Mouse (Mus musculus) Muller cell, postnatal 12 days (primary cell): Measurements from ENCODE around the gene Gm20605.
"Not testable (repeated sequence)": the region's sequence is repeated elsewhere in the genome, so short reads cannot be mapped to it uniquely, and the experiment has no call there.

Experiments used
- DNase-seq: peaks from one replicate; pipeline ENCODE4 v3.0.0-alpha.2; 2015; ENCODE audit errors: inconsistent ontology term

Gene Gm20605

DNA sequence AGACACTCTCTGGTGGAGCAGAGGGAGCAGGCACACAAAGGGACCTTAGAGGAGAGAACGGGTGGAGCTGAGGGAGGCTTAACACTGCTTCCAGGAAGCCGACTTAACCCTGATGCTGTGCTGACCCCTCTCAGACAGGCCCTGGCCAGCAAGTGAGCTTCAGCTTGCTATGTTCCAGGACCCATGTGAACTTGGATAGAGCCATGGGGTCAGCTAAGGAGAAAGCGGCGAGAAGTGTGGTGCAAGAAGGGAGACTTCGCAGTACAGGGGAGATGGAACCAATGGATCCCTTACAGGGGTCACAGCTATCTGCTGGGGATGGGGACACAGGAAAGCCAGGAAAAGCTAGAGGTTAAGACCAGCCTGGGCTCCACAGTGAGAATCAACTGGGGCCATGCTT lies 15.9 kb upstream of the Gm20605 start:
- no peak for DNase-seq

DNA sequence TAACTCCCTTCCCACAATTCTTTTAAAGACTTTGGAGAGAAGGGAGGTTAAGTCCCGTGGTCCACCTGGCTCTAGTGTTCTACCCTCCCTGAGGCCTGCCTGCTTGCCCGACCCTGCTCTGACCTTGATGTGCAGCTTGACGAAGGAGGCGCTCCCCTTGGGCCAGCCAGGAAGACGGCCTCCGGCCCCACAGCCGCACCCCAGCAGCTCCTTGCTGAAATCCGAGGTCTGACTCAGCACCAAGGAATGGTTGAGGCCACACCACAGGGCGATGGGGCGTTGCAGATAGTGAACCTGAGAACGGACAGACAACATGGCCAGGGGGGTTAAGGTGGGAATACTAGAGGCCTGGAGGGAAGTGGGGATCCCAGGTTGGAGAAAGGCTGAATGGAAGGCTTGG lies 15.4 kb upstream of the Gm20605 start, which contains the start of gene Pcolce:
Pcolce (minus strand) TSS at position 235 of the 400 bp plus-strand sequence.
- DNase-seq: peak; percentile 47

DNA sequence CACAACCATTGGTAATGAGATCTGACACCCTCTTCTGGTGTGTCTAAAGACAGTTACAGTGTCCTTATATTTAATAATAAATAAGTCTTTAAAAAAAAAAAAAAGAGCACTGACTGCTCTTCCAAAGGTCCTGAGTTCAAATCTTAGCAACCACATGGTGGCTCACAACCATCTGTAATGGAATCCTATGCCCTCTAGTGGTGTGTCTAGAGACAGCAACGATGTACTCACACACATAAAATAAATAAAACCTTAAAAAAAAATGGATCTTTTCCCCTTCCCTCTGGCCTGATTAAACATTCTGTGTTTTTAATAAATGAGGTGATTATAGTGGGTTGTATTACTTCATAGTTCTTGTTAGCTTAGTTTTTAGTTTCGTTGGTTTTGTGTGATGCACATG lies 14.1 kb upstream of the Gm20605 start:
- not testable (repeated sequence) for DNase-seq

DNA sequence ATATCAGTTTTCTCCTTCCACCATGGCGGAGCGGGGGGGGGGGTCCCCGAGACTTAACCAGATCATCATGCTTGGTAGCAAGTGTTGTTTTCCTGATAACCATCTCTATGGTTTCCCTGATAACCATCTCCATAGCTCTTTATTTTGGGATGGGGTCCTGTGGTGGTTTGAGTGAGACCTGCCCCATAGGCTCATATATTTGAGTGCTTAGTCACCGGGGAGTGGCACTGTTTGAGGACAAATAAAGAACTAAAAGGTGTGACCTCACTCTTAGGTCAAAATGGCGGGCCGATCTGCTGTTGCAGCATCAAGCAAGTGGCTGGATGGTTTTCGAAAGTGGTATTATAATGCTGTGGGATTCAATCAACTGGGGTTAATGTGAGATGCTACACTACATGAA lies 13.6 kb upstream of the Gm20605 start:
- DNase-seq: no peak

DNA sequence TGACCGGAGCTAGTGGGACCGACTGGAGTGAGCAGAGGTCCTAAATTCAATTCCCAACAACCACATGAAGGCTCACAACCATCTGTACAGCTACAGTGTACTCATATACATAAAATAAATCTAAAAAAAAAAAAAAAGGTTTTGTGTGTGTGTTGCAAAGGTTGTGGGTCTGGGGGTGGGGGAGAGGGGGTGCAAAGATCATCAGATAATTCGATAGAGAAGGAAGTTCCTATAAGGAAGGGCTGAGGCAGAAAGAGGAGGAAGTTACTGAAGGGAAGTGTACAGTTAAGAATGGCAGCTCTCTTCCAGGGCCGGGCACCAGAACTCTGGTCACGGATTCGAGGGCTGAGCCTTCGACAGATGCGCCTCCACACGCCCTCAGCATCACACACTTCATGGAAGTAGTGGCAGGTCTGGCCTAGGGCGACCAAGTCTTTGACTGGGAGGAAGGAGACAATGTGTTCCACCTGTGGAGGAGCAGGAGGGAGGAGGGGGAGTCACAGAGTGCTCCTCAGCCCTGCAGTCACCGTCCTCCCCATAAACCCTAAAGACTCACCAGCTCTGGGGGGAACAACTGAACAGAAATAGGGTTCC lies 4.9 kb upstream of the Gm20605 start:
- DNase-seq: no peak

DNA sequence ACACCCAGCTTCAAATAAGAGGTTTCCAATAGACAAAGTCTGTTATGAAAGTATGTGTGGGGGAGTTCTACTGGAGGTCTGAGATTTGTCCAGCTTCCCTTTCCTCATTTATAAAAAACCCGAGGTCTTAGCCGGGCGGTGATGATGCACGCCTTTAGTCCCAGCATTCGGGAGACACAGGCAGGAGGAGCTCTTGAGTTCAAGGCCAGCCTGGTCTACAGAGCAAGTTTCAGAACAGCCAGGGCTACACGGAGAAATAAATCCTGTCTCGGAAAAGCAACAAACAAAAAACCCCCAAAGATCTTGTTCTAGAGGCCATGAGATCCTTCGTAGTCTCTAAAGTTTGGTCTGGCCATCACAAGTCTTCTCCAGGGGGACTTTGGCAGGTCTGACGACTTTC lies 984 bp upstream of the Gm20605 start:
- DNase-seq: no peak

DNA sequence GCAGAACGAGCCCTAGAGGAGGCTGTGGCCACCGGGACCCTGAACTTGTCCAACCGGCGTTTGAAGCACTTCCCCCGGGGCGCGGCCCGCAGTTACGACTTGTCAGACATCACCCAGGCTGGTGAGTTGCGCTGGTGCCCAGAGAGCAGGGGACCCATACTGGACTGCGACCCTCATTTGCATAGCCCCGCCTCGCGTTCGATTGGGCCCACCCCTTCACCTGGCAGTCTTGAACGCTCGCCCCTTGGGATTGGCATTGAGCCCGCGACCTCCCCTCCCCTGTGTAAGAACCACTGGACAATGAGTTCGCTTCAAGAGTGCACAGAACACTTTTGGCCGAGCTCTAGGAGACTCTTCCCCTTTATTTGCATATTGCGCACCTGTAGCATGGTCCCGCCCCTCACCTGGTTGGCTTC lies 339 bp downstream of the Gm20605 start:
- DNase-seq: no peak

DNA sequence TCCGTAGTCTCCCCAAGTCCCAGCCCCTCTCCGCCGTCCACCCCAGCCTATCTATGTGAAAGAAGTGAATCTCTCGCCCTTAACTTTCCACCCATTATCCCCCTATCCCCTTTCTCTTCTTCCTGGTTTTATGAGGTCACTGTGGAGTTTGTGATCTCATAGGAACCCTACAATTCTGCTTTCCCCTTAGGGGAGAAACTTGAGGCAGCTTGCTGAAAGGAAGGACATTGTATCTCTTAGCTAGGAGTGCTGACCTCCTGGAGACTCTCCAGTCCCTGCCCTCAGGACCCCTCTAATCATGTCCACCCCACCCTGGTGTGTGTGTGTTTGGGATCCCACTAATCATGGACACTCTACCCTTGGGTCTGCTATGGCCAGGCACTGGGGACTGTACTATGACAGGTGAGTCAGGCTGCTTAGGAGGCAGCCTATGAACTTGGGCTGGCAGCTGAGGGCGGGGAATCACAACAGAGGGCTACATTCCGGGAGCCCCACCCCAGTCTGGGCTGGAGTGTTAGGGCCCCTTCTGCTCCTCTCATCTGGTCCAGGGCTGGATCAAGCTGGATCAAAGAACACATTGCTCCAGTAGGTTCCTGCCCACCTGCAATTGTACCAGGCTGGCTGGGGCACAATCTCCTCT lies 1.1 kb downstream of the Gm20605 start:
- DNase-seq: no peak

DNA sequence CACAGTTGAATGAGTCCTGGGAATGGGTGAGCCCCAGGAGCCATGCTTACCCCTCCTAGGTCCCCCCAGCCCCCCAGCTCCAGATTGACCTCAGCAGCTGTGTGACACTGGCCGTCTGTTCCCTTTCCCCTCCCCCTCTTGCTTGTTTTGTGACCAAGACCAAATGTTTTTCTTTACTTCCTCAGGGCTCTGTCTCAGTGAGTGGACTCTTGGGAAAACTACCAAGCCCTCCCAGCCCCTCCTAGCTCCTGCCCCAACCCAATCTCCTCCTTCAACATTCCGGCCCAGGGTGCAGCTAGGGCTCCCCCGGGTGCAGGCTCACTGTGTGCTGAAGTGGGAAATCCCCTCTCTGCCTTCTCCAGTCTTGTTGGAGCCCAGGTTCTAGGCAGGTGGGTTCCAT lies 1.6 kb downstream of the Gm20605 start:
- DNase-seq: no peak

DNA sequence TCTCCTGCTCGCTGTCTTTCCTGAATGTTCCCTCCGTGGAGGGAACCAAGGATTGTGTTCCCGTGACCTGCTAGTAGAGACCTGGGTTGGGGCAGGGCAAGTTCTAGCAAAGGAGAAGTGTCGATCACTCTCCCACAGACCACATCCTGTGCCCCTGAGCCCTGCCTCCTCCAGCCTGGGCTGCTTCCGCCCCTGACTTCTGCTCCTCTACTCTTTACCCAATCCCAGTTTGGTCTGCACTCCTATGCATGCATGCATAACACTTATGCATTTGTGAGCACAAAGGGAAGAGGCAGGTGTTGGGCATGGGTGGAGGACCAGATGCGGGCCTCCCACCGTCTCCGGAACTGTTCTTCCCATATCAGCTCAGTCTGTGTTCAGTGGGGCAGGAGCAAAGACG lies 2.2 kb downstream of the Gm20605 start:
- no peak for DNase-seq

DNA sequence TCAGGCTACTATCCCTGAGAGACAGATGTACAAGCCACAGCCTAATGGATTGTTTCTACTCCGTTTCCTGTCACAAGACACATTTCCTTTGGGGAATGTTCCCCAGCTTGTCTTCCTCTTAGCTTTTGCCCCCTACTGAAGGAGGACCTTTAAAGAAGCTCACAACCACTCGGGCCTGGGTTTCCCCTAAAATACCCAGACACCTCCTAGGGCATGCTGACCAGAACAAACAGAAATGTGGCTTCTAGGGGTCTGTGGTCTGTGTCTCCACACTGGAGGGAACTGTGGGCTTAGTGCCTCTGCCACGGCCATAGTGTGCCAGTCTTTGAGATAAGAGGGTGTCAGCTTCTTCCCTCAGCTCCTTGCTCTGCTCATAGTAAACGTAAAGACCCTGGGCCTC lies 2.6 kb downstream of the Gm20605 start:
- DNase-seq: no peak

DNA sequence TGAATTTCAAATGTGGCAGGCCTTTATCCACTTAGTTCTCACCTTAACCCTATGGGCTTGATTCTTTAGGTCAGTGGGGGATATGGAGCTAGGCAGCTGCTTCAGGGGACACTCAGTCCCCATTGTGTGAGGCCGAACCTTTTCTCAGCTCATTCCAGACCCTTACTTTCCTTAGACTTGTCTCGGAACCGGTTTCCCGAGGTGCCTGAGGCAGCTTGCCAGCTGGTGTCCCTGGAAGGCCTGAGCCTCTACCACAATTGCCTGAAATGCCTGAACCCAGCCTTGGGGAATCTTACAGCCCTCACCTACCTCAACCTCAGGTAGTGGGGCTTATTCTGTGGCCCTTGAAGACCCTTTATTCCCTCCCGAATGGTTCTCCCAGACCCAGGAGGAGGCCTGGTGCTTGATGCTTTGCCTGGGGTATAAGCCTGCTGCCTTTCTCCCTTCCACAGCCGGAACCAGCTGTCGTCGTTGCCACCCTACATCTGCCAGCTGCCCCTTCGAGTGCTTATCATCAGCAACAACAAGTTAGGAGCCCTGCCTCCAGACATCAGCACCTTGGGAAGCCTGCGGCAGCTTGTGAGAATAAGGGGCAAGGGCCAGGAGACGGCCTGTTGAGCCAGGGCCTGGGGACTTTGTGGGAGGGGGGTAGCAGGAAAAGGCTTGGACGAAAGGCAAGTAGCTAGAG lies 4.6 kb downstream of the Gm20605 start:
- no peak for DNase-seq

DNA sequence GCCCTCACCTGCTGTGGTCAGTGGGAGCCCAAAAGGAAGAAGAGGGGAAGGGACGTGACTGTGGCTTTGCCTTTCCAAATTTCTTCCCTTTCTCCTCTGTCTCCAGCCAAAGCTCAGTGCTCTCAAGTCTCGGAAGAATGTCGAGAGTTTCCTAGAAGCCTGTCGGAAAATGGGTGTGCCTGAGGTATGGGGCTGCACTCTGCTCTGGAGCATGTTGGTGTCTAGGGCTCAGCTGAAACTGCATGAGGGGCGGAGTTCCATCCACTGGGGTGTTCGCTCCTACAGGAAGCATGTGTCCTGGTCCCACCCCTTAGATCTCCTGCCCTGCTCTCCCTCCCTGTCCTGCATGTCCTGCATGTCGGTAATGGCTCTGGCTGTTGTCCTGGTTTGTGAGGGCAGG lies 10.5 kb downstream of the Gm20605 start:
- no peak for DNase-seq

DNA sequence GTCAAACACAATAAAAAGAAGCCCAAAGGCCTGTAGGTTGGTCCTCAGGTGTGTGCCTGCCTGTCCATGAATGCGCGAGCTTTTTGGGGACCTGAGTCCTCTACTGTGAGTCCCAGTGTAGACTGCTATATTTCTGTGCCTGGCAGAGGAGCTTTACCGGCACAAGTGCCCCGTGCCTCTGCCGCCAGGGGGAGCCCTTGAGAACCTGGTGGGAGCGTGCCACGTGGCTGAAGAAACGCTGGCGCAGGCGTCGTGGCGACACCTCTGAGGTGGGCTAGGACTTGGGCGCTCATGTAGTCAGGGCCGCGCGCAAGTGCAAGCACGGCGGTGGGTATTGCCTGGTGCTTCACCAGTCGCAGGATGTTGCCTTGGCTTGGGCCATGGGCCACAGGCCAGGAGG lies 12.1 kb downstream of the Gm20605 start, which contains the start of gene Sap25:
Sap25 (plus strand) TSS at position 281 of the 400 bp plus-strand sequence.
- DNase-seq: no peak

DNA sequence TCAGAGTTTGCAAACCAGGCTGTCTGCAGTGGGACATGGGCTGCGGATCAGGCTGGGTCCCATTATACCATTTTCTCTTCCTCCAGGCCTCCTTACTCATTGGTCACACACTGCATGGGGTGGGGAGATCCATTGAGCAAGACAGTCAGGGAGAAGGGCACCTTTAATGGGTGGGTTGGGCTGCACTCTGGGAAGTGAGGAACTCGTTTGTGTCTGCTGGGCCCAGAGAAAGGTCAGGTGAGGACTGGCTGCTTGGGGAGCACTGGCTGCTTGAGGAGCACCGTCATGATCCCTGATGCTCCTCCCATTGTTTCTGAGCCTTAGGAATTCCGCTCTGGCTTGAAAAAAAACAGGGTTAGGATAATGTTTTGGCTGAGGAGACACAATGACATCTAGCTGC lies 13.9 kb downstream of the Gm20605 start:
- no peak for DNase-seq

DNA sequence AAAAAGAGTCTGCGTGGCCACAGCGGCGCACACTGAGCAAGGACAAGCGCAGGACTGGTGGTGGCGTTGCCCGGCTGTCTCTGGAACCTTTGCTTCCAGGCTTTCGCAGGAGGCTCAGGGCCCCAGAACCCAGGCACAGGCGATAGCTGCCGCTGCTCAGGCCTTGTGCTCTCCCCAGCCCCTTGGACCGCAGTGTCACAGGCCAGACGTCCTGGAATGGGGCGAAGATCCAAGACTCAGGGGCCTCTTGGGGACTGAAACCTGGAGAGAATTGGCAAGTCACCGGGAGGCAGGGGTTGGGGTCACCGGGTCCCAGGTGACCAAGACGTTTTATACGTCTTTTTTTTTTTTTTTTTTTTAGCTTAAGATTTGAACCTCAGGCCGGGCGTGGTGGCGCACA lies 15.5 kb downstream of the Gm20605 start:
- no peak for DNase-seq

DNA sequence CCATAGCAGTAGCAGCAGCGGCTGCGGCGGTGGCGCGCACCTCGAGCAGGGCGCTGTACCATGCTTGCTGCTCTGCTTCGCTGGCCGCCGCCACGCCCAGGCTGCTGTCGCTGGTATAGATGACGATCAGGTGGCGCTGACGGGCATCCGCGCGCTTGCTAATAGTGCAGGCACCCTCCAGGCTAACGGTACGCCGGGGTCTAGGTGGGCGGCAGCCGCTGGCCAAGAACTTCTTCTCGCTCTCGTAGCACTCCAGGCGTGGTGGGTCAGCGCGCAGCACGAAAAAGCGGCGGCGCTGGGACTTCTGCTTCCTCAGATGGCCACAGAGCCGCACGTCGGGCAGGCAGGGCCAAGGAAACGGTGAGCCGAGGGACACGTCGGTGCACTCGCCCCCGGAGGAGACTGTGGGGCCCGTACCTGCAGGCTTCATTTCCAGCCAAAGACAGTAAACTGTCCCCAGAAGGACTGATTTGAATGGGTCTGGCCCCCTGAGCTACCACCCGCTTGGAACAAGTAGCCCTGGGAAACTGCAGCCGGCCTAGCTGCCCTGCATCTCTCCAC lies 16.2 kb downstream of the Gm20605 start:
- no peak for DNase-seq

DNA sequence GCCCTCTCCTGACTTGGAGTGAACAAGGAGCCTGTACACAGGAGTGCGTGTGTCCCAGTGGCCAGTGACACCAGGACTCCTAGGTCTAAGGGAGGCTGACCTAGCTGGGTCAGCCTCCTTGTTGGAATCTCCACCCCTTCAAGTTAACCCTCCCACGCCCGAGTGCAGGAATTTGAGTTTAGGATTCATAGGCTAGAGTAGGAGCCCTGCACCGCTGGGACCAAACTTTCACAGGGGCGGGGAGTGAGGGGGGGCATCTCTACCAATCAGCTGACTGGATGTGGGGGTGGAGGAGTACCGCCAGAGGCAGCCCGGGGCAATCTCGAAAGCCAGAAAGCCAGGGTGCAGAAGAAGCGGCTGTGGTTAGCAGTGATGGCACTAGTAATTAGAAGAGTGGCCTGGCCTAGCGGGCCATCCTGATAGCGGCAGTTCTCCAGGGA lies 16.7 kb downstream of the Gm20605 start, which contains the start of gene Irs3:
Irs3 (minus strand) TSS at position 63 of the 440 bp plus-strand sequence.
- peak; percentile 42 for DNase-seq

DNA sequence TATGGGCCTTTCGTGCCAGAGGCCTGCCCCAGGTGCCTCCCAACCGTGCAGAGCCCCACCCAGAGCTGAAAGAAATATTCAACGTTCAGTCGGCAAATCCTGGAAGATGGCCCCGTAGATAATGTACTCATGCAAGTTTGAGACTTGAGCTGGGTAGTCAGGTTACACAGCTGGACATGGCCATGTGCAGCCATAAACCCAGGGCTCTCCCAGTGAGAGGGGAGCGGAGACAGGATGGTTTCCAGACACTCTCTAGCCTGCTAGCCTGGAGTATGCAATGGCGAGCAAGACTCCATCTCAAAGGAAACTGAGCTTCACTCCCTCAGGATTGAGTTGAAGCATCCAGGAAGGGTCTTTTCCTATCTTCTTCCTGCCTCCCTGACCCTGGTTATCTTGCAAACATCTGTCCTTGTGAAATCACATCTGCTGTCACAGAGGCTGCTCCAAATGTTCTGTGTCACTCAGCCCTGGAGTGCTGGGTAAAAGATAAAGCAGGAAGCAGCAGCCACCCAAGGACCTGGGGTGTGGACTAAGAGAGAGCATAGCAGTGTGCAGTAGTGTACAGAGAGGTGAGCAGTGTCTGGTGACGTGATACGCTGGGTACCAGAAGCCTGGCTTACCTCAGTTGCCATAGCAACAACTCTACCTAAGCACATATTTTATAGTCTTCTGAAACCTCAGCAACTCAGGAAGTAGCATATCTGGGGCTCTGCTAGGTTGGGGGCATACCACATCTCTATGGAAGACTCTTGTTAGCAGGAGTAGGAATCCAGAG lies 19.0 kb downstream of the Gm20605 start:
- DNase-seq: no peak

DNA sequence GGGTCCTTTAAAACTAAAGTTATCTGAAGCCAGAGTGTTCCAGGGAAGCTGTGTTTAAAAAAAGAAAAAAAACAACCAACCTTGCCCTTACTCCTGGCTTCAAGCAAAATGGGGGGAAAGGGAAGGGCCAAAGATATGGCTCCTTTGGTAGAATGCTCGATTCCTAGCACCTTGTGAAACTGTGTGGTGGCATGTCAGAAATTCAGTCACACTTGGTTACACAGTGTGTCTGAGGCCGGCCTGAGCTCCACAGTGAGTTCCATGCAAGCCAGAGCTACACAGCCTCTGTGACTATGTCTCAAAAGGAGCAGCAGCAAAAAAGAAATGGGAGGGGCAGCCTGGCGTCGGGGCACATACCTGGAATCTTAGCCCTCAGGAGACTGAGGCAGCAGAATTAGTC lies 20.3 kb downstream of the Gm20605 start:
- DNase-seq: no peak

DNA sequence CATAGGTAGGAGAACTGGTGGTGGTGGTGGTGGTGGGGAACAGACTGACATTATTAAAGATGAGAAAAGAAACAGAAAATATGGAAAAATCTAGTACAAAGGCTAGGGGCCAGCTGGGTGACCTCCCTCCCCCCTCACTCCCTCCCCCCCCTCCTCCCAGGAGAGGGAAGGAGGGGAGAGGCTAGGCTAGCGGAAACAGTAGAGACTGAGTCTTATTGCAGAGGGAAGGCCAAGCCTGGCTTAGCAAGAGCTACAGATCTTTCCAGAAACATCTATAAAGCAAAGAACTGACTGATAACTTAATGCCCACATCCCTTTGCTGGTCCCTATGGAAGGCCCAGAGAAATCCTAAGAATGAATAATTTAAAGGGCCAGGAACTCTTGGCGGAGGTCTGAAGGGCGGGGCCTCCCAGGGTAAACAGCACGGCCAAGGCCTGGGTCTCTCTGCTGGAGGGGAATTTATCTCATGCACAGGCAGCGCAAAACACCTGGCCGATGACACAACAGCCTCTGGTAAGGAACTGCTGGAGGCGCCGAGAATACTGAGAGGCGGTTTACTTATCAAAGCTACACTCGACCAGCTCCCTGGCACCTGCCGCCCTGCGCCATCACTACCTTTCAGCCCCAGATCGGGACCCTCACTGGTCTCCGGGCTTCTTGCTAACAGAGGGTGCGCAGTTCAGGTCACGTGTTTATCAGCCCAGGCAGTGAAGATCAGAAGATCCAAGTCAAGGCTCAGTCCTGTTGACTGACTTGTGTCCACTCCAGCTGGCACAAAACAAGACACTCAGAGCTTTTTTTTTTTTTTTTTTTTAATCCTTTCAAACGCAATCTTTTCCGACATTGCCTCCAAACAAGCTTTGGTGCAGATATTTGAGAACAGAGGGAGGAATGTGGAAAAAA lies 20.9 kb downstream of the Gm20605 start:
- no peak for DNase-seq
